Mouse (Mus musculus) liver, embryonic 11.5 days (tissue): ENCODE results near the gene Sacs. TPM values are rescaled to one million over a fixed set of nuclear protein-coding genes. Genes with fewer than 3 reads are reported as not detected.
"Not testable (repeated sequence)": the region's sequence is repeated elsewhere in the genome, so short reads cannot be mapped to it uniquely, and the experiment has no call there.

Experiments used
- ATAC-seq: fragments of 200-750 bp; cut with Nextera tagmentation; replicated peaks from 2 replicates; pipeline ENCODE4 v1.8.0; 2017; ENCODE audit warnings: moderate number of reproducible peaks, mild to moderate bottlenecking, moderate TSS enrichment, moderate library complexity; ENCODE audit not compliant: low FRiP score
- DNase-seq: peaks from one replicate; pipeline ENCODE4 v3.0.0-alpha.2; 2017; ENCODE audit warnings: low spot score
- H3K27ac ChIP-seq: fragments of 300-500 bp; sonication (generic); 2 replicates; pipeline ENCODE4 v1.5.1; 2014; ENCODE audit warnings: mild to moderate bottlenecking, low read depth, low read length, control low read depth
- H3K27me3 ChIP-seq: fragments of 300-500 bp; sonication (generic); replicated peaks from 2 replicates; pipeline ENCODE4 v1.6.1; 2014; ENCODE audit warnings: low read length, mixed read lengths; ENCODE audit not compliant: control insufficient read depth, insufficient read depth
- H3K36me3 ChIP-seq: fragments of 300-500 bp; sonication (generic); 2 replicates; pipeline ENCODE4 v1.6.1; 2014; ENCODE audit warnings: mild to moderate bottlenecking, low read length, moderate library complexity, mixed read lengths; ENCODE audit not compliant: control insufficient read depth, insufficient read depth
- H3K4me1 ChIP-seq: fragments of 300-500 bp; sonication (generic); replicated peaks from 2 replicates; pipeline ENCODE4 v1.6.1; 2014; ENCODE audit warnings: low read length, mixed read lengths; ENCODE audit not compliant: control insufficient read depth, insufficient read depth
- H3K4me2 ChIP-seq: fragments of 300-500 bp; sonication (generic); 2 replicates; pipeline ENCODE4 v1.6.1; 2014; ENCODE audit warnings: mild to moderate bottlenecking, control low read depth, moderate library complexity
- H3K4me3 ChIP-seq: fragments of 300-500 bp; sonication (generic); 2 replicates; pipeline ENCODE4 v1.5.1; 2014; ENCODE audit warnings: low read depth, low read length, control low read depth
- H3K9ac ChIP-seq: fragments of 300-500 bp; sonication (generic); 2 replicates; pipeline ENCODE4 v1.6.1; 2014; ENCODE audit warnings: low read depth, low read length, control low read depth
- H3K9me3 ChIP-seq: fragments of 300-500 bp; sonication (generic); 2 replicates; pipeline ENCODE4 v1.6.1; 2016; ENCODE audit warnings: low read length, inconsistent platforms, mixed read lengths; ENCODE audit not compliant: control insufficient read depth
- WGBS: fragments of 180-500 bp; shearing (Covaris S2); extraction: QIAGEN DNeasy Blood & Tissue Kit; methylation state at CpG from one replicate; pipeline ENCODE4 v1.1.7; 2014; 5-methylcytosine and 5-hydroxymethylcytosine counted together
- polyA plus RNA-seq: library from polyadenylated mRNA; unstranded; fragments of >200 nt; fragmentation: Nextera tagmentation; extraction: Ambion mirVana; gene quantifications from 2 replicates; pipeline ENCODE4 v1.2.1, GENCODE M21; 2014

Gene Sacs
- polyA plus RNA-seq, 1 experiment from 2014 or later = 3.5 TPM

- H3K4me2 ChIP-seq = no peak overlapping the region
- DNase-seq = no peak
- no peak overlapping the region for H3K4me3 ChIP-seq
- H3K27ac ChIP-seq = no peak overlapping the region
- no peak overlapping the region for H3K9ac ChIP-seq
- no peaks in the 10 kb centered on the region for H3K36me3 ChIP-seq
- H3K4me1 ChIP-seq = no peaks in the 10 kb centered on the region
- no peaks in the 10 kb centered on the region for H3K9me3 ChIP-seq
- 79% methylated on average over 6 of the region's 6 CpGs for WGBS
- no peak for ATAC-seq
- H3K27me3 ChIP-seq = no peaks in the 10 kb centered on the region
Measured at GRCm38 (mm10) chr14:61125201-61125600, 13.1 kb upstream of the Sacs start.

- H3K36me3 ChIP-seq, ATAC-seq: not testable (repeated sequence)
- 67% methylated on average over 6 of the region's 6 CpGs for WGBS
Measured at GRCm38 (mm10) chr14:61127365-61127764, 10.9 kb upstream of the Sacs start.

GRCm38 (mm10) chr14:61128961-61129507 is 9.2 kb upstream of the Sacs start:
- no peaks in the 10 kb centered on the region for H3K36me3 ChIP-seq
- H3K9ac ChIP-seq = no peak overlapping the region
- H3K4me2 ChIP-seq = no peak overlapping the region
- no peaks in the 10 kb centered on the region for H3K4me1 ChIP-seq
- no peaks in the 10 kb centered on the region for H3K9me3 ChIP-seq
- H3K4me3 ChIP-seq = no peak overlapping the region
- H3K27ac ChIP-seq = no peak overlapping the region
- no peak for DNase-seq
- no peaks in the 10 kb centered on the region for H3K27me3 ChIP-seq
- ATAC-seq = no peak
- 71% methylated on average over 7 of the region's 7 CpGs for WGBS

More at GRCm38 (mm10) chr14:61127365-61127764, 10.9 kb upstream of the Sacs start:
- not testable (repeated sequence) for DNase-seq, H3K27ac ChIP-seq, H3K27me3 ChIP-seq, H3K4me1 ChIP-seq, H3K4me2 ChIP-seq, H3K4me3 ChIP-seq, H3K9me3 ChIP-seq, H3K9ac ChIP-seq

GRCm38 (mm10) chr14:61132556-61132955 is 5.7 kb upstream of the Sacs start:
- Histone ChIP-seq H3K9me3 (no peaks in the 10 kb centered on the region), H3K27me3 (peaks cover 2% of the 10 kb centered on the region), H3K27ac (no peak overlapping the region), H3K4me1 (no peaks in the 10 kb centered on the region), H3K36me3 (no peaks in the 10 kb centered on the region), H3K4me2 (no peak overlapping the region), H3K9ac (no peak overlapping the region), H3K4me3 (no peak overlapping the region)
- ATAC-seq (no peak), DNase-seq (no peak)
- 80% methylated on average over 1 of the region's 1 CpGs for WGBS

- no peak overlapping the region for H3K27ac ChIP-seq
- H3K4me3 ChIP-seq = no peak overlapping the region
- 52% methylated on average over 5 of the region's 5 CpGs for WGBS
- no peak overlapping the region for H3K9ac ChIP-seq
- no peaks in the 10 kb centered on the region for H3K4me1 ChIP-seq
- H3K36me3 ChIP-seq = no peaks in the 10 kb centered on the region
- ATAC-seq = no peak
- H3K27me3 ChIP-seq = peaks cover 18% of the 10 kb centered on the region
- H3K9me3 ChIP-seq = no peaks in the 10 kb centered on the region
- no peak for DNase-seq
- no peak overlapping the region for H3K4me2 ChIP-seq
Measured at GRCm38 (mm10) chr14:61134381-61135030, 3.8 kb upstream of the Sacs start.

GRCm38 (mm10) chr14:61137410-61137809 is 847 bp upstream of the Sacs start:
- no peak for DNase-seq
- no peaks in the 10 kb centered on the region for H3K9me3 ChIP-seq
- no peak overlapping the region for H3K4me3 ChIP-seq
- WGBS = 75% methylated on average over 5 of the region's 5 CpGs
- peaks cover 22% of the 10 kb centered on the region for H3K27me3 ChIP-seq
- H3K4me1 ChIP-seq = no peaks in the 10 kb centered on the region
- H3K9ac ChIP-seq = no peak overlapping the region
- H3K4me2 ChIP-seq = no peak overlapping the region
- H3K36me3 ChIP-seq = no peaks in the 10 kb centered on the region
- no peak for ATAC-seq
- no peak overlapping the region for H3K27ac ChIP-seq

- no peak overlapping the region for H3K9ac ChIP-seq
- WGBS = 31% methylated on average over 8 of the region's 8 CpGs
- DNase-seq = no peak
- peak overlapping the region; percentile 62 for H3K4me2 ChIP-seq
- no peak overlapping the region for H3K27ac ChIP-seq
- H3K27me3 ChIP-seq = peaks cover 22% of the 10 kb centered on the region
- no peaks in the 10 kb centered on the region for H3K36me3 ChIP-seq
- H3K9me3 ChIP-seq = no peaks in the 10 kb centered on the region
- ATAC-seq = no peak
- peak overlapping the region; percentile 37 for H3K4me3 ChIP-seq
- H3K4me1 ChIP-seq = no peaks in the 10 kb centered on the region
Measured at GRCm38 (mm10) chr14:61138727-61139067, 440 bp downstream of the Sacs start.

- Histone ChIP-seq H3K4me1 (no peaks in the 10 kb centered on the region), H3K27me3 (peaks cover 13% of the 10 kb centered on the region), H3K27ac (no peak overlapping the region), H3K9ac (no peak overlapping the region), H3K4me2 (no peak overlapping the region), H3K36me3 (no peaks in the 10 kb centered on the region), H3K4me3 (no peak overlapping the region), H3K9me3 (no peaks in the 10 kb centered on the region)
- DNase-seq (no peak), ATAC-seq (no peak)
- WGBS = 72% methylated on average over 8 of the region's 8 CpGs
Measured at GRCm38 (mm10) chr14:61143358-61143757, 5.1 kb downstream of the Sacs start.

GRCm38 (mm10) chr14:61143869-61144268 is 5.6 kb downstream of the Sacs start:
- Histone ChIP-seq H3K4me2 (no peak overlapping the region), H3K4me3 (no peak overlapping the region), H3K36me3 (no peaks in the 10 kb centered on the region), H3K9ac (no peak overlapping the region), H3K27ac (no peak overlapping the region), H3K4me1 (no peaks in the 10 kb centered on the region), H3K9me3 (no peaks in the 10 kb centered on the region), H3K27me3 (peaks cover 9% of the 10 kb centered on the region)
- WGBS = 38% methylated on average over 11 of the region's 11 CpGs
- ATAC-seq = no peak
- DNase-seq = no peak
